Mouse (Mus musculus) embryonic fibroblast, embryonic 13.5 days (primary cell): Measurements from ENCODE around the gene Rpl39.
A peak's percentile ranks its signal among the peaks of the same experiment; 100 is the strongest.

ENCODE experiments used
- CTCF ChIP-seq: IDR thresholded peaks from 2 replicates; pipeline ENCODE4 v1.5.1; 2011; ENCODE audit warnings: mild to moderate bottlenecking, control low read depth, low read length, moderate library complexity, borderline replicate concordance; ENCODE audit not compliant: insufficient read depth
- POLR2A ChIP-seq: IDR thresholded peaks from 2 replicates; pipeline ENCODE4 v1.6.1; 2011; ENCODE audit warnings: low read depth, mild to moderate bottlenecking, control low read depth, low read length, moderate library complexity

- TF ChIP-seq POLR2A (no peak), CTCF (peak; percentile 35; the same call in 1 of the 2 replicates)
These were observed 10.8 kb downstream of the Rpl39 start for GRCm38 (mm10) chrX:37074262-37074892.
